Mouse (Mus musculus) spleen, postnatal 36 days (tissue): ENCODE results near the gene Trappc10.
"Not testable (repeated sequence)": the region's sequence is repeated elsewhere in the genome, so short reads cannot be mapped to it uniquely, and the experiment has no call there.

ENCODE experiments used
- DNase-seq, 2 experiments: peaks; one replicate each; pipeline ENCODE4 v3.0.0; 2022; ENCODE audit warnings: low spot score in 2 of 2, mixed read lengths in 1 of 2

Gene Trappc10

DNA sequence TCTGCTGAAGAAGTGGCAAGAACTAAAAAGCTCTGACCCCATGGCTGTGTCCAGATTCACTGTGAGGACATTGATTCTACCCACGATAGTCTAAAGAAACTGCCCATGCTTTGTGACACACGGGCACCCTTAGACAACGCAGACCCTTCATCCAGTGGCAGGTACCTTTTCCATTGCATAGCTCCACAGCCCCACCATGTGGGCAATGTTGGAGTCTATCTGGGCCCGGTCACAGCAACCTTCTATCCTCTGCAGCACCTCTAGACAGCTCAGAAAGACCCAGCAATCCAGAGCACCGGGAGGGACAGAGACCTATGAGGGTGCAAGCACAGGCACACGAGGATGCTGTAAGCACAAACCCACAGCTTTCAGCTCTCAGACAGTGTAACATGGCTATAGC is 33.1 kb downstream of the Trappc10 start:
- DNase-seq, result no peak

DNA sequence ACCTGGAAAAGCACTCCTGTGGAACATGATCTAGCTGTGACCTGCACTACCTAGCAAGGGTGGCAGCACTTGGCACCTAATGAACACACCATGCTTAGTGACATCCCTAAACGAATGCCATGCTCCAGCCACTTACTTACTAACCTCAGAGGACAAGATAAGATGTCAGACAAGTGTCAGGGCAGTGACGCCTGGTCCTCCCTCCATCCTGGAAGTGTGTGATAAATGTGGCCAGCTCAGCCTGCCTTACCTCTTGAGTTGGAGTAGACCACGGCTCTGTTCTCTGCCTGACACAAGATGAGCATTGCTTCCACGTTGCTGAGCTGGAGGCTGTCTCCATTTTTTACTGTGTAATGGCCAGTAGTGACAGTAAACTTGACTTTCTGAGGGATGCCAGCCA is 43.3 kb downstream of the Trappc10 start:
- DNase-seq, result no peak

DNA sequence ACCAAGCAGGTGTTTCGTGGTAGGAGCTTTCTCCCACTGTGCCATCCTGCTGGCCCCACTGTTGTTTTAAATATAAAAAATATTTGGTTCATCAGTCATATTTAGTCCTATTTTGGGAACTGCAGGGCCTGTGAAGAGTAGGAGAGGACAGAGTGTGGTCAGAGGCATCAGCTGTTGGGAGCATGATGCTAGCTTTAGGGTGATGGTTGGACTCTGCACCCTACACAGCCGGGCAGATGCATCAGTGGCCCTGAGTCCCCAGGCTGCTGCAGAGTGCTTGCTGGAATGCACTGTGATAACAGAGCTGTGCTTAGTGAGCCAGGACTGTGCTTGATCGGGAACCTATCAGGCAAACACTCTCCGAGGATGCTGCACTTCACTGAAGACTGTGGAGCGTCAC is 51.5 kb downstream of the Trappc10 start:
- no peak for DNase-seq

DNA sequence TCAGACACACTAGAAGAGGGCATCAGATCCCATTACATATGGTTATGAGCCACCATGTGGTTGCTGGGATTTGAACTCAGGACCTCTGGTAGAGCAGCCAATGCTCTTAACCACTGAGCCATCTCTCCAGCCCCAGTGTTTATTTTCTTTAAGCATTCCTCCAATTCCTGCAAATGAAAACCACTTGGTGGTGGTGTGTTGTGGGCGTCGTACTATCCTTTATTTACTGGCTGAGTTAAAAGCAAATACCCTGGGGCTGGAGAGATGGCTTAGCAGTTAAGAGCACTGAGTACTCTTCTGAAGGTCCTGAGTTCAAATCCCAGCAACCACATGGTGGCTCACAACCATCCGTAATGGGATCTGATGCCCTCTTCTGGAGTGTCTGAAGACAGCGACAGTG is 58.4 kb downstream of the Trappc10 start:
- DNase-seq, result not testable (repeated sequence)

DNA sequence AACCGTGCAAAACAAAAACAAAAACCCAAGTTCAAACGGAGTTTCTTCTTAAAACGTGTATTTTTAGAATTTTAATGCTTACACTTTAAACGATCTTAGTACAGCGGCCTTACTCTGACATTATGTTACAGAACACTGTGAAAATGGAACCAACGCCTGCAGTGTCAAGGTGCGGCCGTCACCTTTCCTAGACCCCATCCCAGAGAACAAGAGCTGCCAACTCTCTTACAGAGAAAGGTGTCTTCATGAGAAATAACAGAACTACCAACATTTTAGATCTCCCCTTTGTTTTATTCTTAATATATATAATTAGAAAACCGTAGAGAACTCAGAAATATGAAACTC is 59.1 kb downstream of the Trappc10 start:
- no peak for DNase-seq

DNA sequence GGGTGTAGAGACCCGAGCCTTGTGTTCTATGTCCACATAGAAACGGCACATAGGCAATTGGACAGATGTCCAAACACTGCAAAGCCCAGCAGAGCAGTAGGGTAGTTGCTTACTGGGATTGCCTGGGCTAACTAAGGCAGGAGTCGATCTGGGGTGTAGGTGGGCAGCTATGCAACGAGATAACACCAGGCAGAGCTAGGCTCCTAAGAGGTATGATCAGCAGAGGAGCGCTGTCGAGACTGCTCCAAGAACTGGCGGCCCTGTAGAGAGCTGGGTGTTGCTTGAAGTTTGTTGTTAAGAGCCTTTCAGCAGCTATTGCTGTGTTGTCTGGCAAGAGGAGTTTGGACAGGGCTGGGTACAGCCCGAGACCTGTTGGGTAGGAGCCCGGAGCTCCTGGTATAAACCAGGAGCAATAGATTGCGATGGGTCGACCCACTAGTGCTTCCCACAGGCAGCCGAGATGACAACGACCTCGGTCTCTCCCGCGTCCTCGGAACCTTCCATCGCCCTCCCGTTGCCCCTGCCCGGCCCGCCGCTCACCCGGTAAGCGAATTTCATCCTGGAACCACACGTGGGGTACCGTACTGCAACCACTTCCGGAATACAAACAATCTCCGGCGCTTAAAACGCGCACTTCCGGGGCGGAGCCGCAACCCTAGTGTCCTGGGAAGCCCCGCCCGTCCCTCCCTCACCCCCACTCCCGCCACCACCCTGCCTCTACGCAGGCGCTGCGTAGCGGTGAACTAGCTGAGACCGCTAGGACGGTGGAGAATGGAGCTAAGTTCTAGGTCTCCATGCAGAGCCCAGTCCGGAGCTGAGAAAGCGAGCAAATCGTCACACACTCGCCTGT is 59.7 kb downstream of the Trappc10 start, which contains the start of gene Pwp2:
Pwp2 (minus strand) TSS at position 619 of the 850 bp plus-strand sequence.
- DNase-seq, result peak; percentile 87 to 90

DNA sequence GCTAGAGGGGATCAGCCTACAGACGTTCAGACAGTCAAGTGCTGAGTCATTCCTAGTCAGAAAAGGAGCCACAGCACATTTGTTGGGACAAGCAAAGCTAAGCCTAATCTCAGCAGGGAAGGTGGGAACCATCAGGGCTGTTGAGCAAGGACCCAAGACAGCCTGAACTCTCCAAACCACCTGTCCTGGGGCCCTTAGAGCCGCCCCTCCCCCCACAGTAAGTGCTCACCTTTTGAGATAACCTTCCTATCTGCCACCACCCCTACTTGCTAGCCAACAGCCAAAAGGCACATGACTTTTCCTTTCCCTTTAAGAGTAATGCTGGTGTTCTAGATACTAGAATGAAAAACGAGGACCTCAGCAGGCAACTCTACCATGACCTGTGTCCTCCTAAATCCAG is 60.9 kb downstream of the Trappc10 start:
- DNase-seq, result no peak

DNA sequence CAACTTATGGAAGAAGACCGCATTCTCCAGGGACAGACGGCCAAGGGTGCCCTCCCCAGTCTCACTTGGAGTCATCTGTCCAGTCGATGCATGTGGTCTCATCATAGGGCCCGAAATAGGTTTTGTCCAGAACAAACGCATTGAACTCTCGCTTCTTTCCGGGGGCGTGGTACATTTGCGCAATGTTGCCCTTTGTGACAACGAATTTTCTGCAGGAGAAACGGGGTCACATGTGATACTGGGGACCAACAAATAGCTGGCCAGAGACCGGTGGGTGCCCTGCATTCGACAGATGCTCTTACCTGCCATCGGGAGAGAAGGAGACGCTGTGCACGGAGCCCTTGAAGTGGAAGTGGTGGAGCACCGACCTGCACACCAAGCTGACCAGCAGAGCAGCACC is 62.1 kb downstream of the Trappc10 start:
- no peak for DNase-seq

DNA sequence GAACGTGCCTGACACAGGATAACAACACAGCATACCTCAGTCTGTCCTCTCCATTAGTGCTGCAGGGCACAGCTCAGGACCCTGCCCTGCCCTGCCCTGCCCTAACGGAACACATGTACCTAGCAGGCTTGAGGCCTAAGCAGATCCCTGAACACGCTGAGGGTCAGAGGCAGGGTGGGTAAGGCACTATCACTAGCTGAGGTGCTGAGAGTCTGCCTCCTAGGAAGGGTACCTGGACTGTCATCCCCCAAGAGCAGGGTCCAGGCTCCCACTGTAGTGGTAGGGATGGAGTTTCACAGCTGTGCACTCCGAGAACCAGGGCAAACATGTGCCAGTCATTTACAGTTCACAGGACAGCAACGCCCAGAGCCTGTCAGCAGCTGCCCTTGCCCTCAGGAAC is 70.0 kb downstream of the Trappc10 start:
- DNase-seq, result no peak

DNA sequence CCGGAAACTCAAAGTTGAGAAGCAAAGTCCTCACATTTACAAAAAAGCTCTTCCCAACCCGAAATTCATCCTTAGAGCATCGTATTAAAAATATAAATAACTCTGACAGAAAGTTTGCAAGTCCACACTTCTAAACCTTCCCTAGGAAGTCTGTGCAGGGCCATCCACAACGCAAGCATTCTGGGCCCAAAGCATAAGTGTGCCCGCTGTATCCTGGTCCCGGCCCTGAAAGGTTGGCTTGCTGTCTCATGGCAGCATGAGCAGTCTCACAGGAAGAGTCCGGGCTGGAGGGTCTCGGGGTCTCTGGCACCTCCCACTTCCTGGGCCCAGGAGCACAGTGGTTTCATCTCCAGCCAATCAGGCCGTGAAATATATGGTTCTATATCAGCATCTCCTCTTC is 72.9 kb downstream of the Trappc10 start:
- no peak for DNase-seq

DNA sequence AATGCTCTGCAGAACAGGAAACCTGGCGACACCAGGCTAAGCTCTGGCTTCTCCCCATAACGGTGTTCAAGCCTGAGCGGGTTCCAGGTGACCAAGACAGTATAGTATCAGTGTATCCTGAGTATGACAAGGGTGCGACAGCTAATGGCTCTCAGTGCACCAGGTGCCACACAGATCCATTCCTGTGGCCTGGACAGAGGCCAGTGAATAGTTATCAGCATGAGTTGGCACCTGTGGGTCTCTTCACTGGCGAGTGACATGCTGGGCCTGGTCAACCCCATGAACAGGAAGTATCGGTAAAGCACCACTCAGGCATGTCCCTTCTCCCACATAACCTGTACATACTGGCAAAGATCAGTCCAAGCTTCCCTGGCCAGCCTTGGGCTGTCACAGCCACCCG is 73.4 kb downstream of the Trappc10 start:
- DNase-seq, result no peak

DNA sequence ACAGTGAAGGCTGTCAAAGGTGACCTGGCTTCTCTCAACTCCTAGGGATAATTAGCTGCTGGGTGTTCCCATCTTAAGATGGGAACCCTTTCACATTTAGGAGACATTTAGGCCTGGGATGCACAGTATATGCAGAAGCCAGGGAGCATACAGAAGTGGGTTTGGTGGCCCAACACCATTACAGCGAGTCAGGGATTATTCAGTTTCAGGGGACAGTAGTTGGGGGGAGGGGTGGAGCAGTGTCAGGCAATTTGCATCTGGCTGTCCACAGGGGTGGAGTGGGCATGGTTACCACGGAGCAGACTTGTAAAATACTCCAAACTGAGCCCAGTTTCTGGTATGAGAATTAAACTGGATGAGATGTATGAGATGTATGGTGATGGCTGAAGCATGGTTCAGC is 74.0 kb downstream of the Trappc10 start:
- DNase-seq, result no peak

DNA sequence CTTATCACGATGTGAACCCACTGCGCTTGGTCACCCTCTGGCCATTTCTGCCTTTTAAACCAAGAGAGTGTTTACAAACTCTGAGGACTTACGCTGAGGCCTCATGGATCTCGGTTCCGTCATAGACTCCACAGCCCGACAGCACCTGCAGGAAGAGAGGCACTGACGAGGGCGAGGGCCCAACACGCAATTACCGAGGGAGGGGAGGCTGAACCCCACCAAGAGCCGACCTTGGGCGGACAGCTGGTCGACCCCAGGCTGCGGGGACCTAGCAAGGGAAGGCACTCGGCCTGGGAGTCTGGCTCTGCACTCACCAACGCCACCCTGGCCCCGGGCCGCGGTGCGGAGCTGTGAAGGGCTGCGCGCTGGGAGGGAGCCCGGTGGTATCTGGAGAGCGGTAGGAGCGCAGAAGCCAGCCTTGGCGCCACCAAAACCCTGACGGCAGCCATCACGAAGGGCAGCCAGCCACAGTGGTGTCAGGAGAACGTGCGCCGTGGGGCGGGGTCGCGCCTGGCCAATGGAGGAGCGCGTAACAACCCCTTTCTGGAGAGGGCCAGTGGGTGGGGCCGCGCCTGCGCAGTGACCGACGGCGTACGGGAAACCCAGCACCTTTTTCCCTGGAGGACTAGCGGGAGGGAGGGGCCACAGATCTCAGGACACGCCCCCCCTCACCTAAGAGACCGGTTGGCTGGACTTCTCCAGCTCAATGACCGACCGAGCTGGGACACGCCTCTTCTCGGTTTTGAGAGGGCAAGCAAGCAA is 75.0 kb downstream of the Trappc10 start, which contains the start of gene D10Jhu81e:
D10Jhu81e (minus strand) TSS at position 502 of the 762 bp plus-strand sequence.
- DNase-seq, result peak; percentile 100

DNA sequence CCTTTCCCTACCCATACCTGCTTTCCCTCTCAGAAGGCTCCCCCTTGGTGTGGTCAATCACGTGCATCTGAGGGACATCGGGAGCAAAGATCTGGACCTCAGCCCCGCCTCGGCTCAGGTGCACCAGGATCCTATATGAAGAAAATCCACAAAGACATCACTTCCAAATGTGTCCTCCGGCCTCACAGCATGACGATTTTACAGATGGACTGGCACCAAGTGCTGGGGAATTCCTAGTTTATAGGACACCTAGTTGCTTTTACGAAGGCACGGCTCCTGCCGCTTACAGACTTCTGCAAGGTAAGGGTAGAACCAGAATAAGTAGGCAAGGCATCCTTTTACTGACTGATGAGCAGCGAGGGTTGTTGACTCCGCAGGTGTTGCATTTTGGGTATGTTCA is 75.6 kb downstream of the Trappc10 start:
- DNase-seq, result no peak

DNA sequence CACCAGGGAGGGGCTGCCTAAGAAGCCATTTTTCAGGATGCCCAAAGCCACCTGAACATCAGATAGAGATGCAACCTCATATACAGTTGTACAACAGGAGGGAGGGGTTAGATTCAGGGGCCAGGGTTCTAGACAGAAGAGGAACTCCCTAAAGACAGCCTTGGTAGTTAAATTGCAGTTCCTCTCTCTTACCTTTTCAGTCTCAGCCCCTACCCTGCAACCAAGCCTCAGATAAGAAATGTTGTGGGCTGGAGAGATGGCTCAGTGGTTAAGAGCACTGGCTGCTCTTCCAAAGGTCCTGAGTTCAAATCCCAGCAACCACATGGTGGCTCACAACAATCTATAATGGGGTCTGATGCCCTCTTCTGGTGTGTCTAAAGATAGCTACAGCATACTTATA is 76.7 kb downstream of the Trappc10 start:
- no peak for DNase-seq

DNA sequence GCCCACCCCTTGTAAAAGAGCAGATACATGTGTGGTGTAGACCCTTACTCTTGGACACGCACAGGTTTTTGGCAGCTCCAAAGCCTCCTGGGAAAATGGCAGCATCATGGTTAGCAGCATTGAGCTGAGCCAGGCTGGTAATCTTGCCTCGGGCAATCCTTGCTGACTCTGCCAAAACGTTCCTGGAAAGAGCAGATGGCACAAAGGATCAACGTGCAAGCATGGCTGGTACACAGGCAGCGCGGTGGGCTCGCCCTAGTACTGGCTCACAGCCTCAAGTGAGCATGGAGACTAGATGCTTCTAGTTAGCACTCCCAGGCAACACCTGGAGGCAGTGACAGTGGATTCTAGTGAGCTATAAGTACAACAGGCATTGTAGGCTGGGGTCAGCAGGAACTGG is 77.1 kb downstream of the Trappc10 start:
- no peak for DNase-seq

DNA sequence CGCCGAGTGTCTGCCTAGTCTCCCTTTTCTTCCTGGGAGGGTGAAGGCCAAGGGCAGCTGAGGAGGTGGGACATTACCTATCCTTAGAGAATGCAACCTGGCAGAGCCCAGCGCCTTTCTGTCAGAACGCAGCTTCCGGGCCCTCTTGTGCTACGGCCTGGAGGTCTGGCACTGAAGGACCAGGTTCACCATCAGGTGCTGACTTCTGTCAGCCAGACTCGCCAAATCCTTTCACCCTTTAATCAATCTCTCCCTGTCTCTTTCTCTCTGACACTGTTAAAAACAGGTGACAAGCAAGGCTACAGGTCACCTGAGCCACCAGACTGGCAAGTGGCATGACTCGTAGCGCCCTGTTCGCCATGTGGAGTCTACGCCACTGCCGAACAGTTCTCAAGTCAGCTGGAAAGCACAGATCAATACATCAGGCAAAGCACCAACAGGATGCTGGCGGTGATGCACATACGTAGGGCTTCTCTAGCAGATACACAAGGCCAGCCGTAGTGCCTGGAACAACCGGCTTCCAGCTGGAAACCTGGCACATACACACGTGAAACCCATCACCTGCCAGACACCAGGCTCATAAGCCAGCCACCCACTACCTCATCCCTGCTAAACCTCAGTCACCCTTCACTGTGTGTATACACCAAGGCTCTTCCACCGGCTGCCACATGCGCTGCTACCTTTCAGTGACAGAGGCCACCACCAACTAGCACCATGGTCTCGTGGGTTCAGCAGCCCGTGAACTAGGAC is 79.0 kb downstream of the Trappc10 start:
- no peak for DNase-seq

DNA sequence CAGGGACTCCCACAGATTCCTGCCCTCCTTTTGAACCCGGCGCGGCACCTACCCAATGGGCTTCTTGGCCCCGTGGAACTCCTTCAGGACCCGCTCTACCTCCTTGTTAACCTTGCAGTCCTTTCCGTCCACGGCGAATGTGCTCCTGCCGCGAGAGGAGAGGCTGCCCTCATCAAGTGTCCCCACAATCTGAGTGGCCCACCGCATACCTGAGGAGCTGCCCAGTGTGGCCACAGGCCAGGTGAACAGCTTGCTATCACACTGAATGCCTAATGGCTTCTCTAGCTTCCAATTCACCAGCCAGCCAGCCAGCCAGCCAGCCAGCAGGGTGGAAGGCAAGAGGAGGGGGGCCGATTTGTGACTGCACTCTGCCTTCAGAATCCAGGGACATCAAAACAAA is 79.7 kb downstream of the Trappc10 start:
- DNase-seq, result no peak

DNA sequence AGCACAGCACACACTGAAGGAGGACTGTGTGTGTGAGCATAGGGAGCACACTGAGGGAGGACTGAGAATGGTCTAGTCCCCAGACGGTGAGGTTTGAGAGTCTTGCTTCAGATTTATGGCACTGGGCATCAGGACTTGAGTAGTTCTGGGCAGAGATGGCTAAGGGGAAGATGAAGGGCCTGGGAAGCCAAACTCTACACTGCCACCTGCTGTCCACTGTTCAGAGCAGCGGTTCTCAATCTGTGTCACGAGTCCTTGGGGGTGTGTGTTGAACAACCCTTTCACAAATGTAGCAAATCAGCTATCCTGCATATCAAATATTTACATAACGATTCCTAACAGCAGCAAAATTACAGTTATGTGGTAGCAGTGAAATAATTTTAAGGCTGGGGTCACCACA is 80.5 kb downstream of the Trappc10 start:
- peak; percentile 64 to 70 for DNase-seq

DNA sequence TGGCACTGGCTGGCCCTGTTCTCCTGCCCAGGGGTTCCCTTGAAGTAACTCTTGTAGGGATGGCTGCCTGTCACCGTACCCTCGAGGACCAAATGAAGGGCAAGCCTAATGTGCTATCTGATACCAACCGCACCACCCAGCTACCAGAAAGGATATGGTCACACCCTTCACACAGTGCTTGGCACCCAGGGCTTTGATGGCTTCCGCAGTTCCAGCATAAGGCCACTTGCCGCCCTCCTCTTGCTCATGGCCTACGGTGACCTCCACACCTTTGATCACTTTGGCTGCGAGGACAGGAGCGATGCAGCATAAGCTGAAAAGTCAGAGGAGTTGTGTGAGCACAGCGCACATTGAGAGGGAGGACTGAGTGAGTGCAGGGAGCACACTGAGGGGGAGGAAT is 81.2 kb downstream of the Trappc10 start:
- DNase-seq, result no peak

DNA sequence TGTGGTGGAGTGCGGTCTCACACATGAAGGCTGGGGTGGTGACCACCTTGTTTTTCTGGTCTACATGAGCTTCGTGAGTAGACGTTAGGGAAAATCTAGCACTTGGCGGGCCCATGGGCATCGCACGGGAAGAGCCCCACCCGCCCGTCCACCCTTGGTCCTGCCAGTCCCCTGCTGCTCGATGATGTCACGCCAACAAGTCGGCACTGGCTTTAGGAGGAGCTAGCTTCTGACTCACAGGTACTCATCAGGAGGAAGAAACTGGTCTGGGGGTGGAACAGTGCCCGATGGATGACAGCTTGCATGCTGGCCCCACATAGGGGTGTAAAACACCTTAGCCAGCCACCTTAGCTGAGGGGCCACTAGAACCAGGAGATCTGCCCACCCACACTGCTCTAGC is 81.8 kb downstream of the Trappc10 start:
- no peak for DNase-seq

DNA sequence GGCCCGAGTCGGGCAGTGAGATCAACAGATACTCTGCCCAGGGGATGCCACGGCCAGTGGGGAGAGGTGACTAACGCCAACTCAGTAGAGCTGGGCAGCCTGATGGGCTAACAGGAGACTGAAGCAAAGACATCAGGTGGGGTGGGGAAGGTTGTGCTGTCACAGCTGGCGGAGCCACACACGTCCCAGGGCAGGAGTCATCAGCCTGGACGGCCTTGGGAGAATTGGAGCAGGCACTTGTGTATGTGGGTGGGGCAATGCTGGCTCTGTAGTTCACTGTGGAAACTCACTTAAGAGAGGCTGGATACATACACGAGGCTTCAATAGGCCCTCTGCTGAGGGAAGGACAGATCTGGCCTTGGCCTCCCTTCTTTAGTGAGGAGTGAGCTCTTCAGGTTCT is 83.3 kb downstream of the Trappc10 start:
- no peak for DNase-seq
